Mouse (Mus musculus) heart, postnatal 36 days (tissue): ENCODE data around the gene Lrrc17. TPM values are rescaled to one million over a fixed set of nuclear protein-coding genes. Genes with fewer than 3 reads are reported as not detected.

Experiments used
- DNase-seq, 2 experiments: peaks; one replicate each; pipeline ENCODE4 v3.0.0; 2021 to 2022
- intact Hi-C: fragments of 180-260 bp; cut with DNase I; formaldehyde crosslinking; loops from one replicate; pipeline ENCODE4 v1.15.1; 2025
- total RNA-seq, 2 experiments: library from RNA; stranded (reverse); gene quantifications; 2 replicates each; pipeline ENCODE4 v1.2.3; 2021

Gene Lrrc17
- total RNA-seq, 2 experiments from 2014 or later = 2.7 to 3.5 TPM

- intact Hi-C loops = no loop called here
- no peak for DNase-seq
These were observed 11.2 kb upstream of the Lrrc17 start for GRCm38 (mm10) chr5:21532126-21532525.

GRCm38 (mm10) chr5:21532921-21533320, 10.4 kb upstream of the Lrrc17 start:
- intact Hi-C loops = no loop called here
- DNase-seq = peak; percentile 25 to 37

DNA sequence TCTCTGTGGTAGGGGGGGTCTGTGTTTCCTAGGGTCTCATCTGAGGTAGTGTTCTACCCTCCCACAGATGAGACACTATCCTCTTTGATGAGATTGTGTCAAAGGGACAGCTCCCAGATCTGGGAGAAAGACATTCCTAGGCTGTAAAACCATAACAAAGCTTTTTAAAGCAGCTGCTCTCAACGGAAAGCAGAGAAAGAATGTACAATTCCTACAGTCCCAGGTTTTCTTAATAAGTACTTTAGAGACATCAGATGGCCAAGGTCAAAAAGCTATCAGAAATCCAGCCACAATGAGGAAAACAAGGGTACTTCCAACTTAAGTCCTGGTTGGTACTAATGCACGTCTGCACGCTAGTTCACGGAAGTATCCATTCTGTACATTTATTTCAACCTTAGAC, 1.1 kb upstream of the Lrrc17 start:
- DNase-seq = no peak
- intact Hi-C loops = no loop called here

GRCm38 (mm10) chr5:21544821-21545220, 1.5 kb downstream of the Lrrc17 start:
- DNase-seq = peak; percentile 33 to 44
- intact Hi-C loops = no loop called here

DNA sequence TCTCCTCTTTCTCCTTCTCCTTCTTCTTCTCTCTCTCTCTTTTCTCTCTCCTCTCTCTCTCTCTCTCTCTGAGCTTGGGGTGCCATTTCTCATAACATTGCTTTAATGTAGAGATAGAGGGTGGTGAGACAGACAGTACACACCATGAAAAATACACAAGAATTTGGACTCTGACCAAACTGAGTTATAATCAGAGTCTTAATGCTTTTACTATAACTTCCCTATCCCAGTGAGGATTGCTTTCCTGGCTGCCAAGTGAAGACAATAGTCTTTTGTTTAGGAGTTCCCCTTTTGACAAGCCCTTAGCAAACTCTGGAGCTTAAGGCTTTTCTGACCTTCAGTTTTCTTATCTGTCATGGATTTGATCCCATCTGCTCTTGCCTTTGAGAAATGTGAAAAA, 1.9 kb downstream of the Lrrc17 start:
- no peak for DNase-seq
- intact Hi-C loops = no loop called here

GRCm38 (mm10) chr5:21545786-21546185, 2.4 kb downstream of the Lrrc17 start:
- intact Hi-C loops = no loop called here
- DNase-seq = peak in 1 of 2 experiments; percentile 18

GRCm38 (mm10) chr5:21547005-21547404, 3.6 kb downstream of the Lrrc17 start:
- intact Hi-C loops = no loop called here
- no peak for DNase-seq

DNA sequence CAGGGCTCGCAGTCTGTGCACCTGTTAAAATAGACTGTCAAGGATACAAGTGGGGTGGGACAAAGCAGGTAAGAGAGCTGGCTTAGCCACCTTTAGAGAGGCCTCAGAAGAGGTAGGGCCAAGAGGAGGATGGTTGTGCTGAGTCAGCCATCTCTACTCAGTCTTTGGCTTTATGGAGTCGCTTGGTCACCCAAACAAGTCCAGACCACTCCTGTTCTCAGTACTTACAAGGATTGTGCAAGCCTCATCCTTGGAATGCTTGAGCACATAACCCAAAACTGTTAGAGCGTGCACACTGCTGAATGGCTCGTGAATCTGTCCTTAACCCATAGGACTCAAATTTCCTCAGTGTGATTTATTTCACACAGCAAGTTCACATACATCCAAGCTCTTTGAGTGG, 10.3 kb downstream of the Lrrc17 start:
- DNase-seq = no peak
- intact Hi-C loops = no loop called here

DNA sequence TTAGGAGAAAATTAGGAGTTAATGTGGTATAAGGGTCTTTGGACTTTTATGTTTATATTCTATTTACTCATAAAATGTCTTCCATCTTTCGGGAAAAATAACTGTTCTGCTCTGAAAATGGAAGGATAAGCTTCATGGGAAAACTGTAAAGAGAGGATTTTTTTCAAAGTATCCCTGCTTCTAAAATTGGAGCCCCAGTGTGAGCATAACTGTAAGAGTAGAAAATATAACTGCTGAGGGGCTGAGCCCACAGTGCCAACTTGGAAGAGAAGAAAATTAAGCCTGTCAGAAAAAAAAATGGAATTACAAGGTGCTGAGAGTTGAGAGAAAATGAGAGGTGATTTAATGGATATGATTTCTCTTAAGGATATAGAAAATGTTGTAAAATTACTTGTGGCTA, 11.4 kb downstream of the Lrrc17 start:
- no peak for DNase-seq
- intact Hi-C loops = no loop called here

- no peak for DNase-seq
- intact Hi-C loops = no loop called here
These were observed 13.1 kb downstream of the Lrrc17 start for GRCm38 (mm10) chr5:21556502-21556901.

- peak; percentile 17 to 38 for DNase-seq
- intact Hi-C loops = no loop called here
These were observed 20.6 kb downstream of the Lrrc17 start for GRCm38 (mm10) chr5:21563936-21564335.

DNA sequence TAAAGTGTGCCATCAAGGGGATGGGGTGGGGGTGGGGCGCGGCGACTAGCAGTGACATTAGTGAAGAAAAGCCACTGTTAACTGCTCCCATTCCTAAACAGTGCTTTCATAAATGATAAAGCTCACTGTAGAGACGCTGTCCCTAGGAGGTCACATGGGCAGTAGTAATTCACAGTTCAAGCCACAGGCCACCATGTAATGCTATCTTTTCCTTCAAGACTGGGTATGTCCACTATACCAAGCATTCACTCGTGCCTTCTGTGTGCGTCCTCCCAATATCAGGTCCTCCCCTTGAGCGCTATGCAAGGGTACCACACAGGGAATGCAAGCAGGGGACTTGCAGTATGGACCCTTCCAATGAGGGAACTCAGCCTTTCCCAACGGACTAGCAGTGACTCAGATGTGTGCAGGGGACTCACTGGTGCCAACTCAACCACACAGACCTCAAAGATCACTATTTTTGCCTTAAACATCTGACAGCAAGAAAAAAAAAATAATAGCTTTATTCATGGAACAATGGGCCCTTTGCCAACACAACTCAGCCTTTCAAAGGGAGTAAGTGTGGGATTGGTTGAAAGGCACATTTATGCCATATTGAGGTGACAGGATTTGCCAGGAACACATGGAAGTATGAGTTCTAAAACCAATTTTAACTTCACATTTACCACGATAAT, 22.2 kb downstream of the Lrrc17 start:
- DNase-seq = no peak
- intact Hi-C loops = no loop called here

DNA sequence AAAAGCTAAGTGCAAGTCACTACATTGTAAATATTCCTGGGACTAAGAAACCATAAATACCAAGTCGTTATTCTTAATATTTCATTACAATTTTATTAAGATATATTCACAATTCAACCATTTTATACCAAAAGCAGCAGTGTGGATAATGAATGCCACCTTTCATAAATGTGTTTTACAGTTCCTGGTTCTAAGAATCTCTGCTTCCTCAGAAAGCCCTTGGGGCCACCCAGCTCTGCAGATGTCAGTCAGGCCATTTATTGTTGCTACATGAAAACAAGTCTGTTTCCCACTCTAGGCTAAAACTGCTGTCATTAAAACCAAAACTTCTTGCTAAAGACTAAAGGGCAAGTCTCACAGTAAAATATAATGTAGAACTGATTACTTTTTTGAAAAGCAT, 24.4 kb downstream of the Lrrc17 start:
- intact Hi-C loops = no loop called here
- no peak for DNase-seq

DNA sequence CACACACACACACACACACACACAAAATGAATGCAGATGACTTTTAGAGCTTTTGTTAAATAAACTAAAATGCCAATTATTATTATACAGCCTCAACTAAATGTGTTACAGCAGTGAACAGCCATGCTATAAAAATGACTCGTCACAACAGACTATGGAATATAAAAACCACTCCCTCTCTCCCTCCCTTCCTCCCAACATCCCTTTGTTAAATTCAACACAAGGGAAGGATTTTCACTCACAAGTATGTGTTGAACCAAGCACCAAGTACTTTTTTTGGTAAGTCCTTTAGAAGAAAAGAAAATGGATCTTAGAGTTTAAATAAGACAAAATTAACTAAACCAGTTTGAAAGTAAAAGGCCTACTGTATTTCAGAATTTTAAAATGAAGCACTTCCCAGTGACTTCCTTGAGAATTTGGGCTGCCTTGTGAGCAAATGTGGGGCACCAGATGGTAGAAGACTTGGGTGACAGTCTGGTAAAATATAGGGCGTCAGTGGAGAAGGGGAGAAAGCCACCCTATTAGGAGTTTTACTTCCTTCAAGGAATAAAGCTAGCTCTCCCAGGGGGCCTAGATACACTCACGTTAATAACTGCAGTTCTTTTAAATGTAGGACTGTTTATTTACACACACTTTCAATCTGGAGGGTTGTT, 29.5 kb downstream of the Lrrc17 start:
- intact Hi-C loops = no loop called here

GRCm38 (mm10) chr5:21574386-21575209, 31.2 kb downstream of the Lrrc17 start:
- intact Hi-C loops = no loop called here
- no peak for DNase-seq

More for the DNA sequence above, 29.5 kb downstream of the Lrrc17 start:
- no peak for DNase-seq

- intact Hi-C loops = no loop called here
- no peak for DNase-seq
These were observed 31.8 kb downstream of the Lrrc17 start for GRCm38 (mm10) chr5:21575210-21575550.

- intact Hi-C loops = no loop called here
- DNase-seq = no peak
These were observed 34.8 kb downstream of the Lrrc17 start for GRCm38 (mm10) chr5:21578136-21578535.

DNA sequence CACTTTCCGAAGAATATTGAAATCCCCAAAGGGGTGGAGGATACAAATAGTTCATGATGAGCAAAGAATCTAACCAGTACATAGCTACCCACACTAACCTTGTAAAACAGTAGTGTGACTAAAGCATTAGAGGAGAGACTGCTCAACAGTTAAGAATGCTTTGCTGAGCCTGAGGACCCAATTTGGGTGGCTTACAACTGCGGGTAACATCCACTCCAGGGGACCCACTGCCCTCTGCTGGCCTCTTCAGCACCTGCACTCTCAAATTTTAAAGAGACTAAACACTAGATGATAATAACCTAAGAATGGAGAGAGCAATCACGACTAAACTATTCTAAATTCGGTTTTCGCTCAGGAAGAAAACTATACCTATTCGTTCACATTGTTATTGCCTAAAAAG, 43.4 kb downstream of the Lrrc17 start:
- DNase-seq = peak; percentile 37 to 61

DNA sequence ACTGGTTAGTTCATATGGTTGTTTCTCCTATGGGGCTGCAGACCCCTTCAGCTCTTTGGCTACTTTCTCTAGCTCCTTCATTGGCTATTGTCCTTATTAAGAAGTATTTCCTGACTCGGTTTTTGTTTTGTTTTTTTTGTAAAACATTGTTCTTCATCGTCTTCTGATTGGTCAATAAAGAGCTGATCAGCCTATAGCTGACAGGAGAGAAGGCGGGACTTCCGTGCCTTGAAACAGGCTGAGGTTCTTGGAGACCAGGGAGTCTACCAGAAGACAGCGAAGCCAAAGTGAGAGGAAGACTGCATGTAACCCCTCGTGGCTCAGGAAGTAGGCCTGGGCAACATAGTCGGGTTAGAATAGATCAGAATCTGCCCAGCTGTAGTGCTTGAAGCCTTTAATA, 44.3 kb downstream of the Lrrc17 start:
- no peak for DNase-seq
- intact Hi-C loops = loop anchor here (5.0 kb wide), 1 partner anchor 260 kb away; no protein-coding TSS in a partner anchor

More for the DNA sequence above, 43.4 kb downstream of the Lrrc17 start:
- intact Hi-C loops = loop anchor here (1.0 to 5.0 kb wide), 3 partner anchors 153 to 321 kb away; no protein-coding TSS in a partner anchor

GRCm38 (mm10) chr5:21588220-21588619, 44.9 kb downstream of the Lrrc17 start:
- intact Hi-C loops = loop anchor here (5.0 kb wide), 1 partner anchor 261 kb away; no protein-coding TSS in a partner anchor
- DNase-seq = no peak

DNA sequence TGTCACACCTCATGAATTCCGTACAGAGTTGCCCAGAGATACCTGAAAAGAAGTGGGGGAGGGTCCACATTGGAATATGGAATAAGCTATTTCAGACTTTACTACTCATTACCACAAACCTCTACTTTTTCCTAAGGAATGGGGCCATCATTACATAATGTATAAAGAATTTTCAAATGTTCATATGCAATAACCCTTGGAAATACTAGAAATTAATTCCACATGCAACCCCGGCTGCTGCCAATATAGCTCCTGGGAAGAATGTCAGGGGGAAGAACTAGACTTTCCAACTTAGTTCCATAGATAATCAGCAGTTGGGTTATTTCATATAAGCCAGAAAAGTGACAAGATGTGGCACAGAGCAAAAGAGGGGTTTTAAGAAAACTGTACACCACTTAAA, 48.7 kb downstream of the Lrrc17 start:
- DNase-seq = no peak
- intact Hi-C loops = no loop called here
